Mouse (Mus musculus): Measurements from ENCODE around the gene Pcdh7.

DNA sequence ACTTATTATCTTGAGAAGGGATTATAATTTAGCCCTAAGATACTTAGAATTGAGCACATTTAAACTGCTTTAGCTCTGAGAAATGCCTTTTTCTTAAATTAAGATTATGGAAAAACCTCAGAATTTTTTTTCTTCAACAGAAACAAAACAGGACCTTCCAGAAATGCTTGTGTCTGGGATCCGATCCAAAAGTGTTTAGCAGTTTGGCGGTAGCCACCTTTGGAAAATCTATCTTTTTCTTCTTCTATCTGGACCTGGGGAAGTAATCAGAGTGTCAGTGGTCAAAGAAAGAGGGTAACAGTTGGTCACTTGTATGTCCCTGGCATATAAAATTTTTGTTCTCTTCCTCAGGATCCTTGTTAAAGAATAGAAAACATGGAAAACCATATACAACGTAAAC, 54.9 kb downstream of the Pcdh7 start:
- TF ChIP-seq CTCF (IDR thresholded peaks at IDR 0.05; ENCODE audit: low read depth, low read length) (no peak), TAL1 (conservative IDR thresholded peaks at IDR 0.05; ENCODE audit: low read depth, low read length) (no peak), GATA1 (IDR thresholded peaks at IDR 0.05; ENCODE audit: borderline replicate concordance, low read length) (no peak), POLR2AphosphoS5 (IDR thresholded peaks at IDR 0.05; ENCODE audit: insufficient replicate concordance, low read depth, low read length) (no peak)
